Mouse (Mus musculus) stomach, embryonic 16.5 days (tissue): ENCODE results near the gene 1500009L16Rik. TPM values are rescaled to one million over a fixed set of nuclear protein-coding genes. Genes with fewer than 3 reads are reported as not detected.

Experiments
- polyA plus RNA-seq: library from polyadenylated mRNA; unstranded; fragments of >200 nt; fragmentation: Nextera tagmentation; extraction: Ambion mirVana; gene quantifications from 2 replicates; pipeline ENCODE4 v1.2.1, GENCODE M21; 2015

Gene 1500009L16Rik
- polyA plus RNA-seq, 1 experiment from 2014 or later = 23.9 TPM

Other genes with a start within 250 kb of the 1500009L16Rik start
- 2.5 and 2.9 TPM in 2 replicates for gene Aldh1l2, start 188.7 kb upstream of the 1500009L16Rik start, polyA plus RNA-seq
- 36.5 and 42.8 TPM in 2 replicates for gene Washc4, start 179.1 kb upstream of the 1500009L16Rik start, polyA plus RNA-seq
- gene Appl2, start 74.1 kb upstream of the 1500009L16Rik start, polyA plus RNA-seq = 81.9 and 86.7 TPM in 2 replicates